Mouse (Mus musculus): ENCODE measurements around the gene Gm11985. TPM values are rescaled to one million over a fixed set of nuclear protein-coding genes. Genes with fewer than 3 reads are reported as not detected.
A peak's percentile ranks its signal among the peaks of the same experiment; 100 is the strongest.

Gm11985 gene
- polyA plus RNA-seq, 1 experiment: not detected

DNA sequence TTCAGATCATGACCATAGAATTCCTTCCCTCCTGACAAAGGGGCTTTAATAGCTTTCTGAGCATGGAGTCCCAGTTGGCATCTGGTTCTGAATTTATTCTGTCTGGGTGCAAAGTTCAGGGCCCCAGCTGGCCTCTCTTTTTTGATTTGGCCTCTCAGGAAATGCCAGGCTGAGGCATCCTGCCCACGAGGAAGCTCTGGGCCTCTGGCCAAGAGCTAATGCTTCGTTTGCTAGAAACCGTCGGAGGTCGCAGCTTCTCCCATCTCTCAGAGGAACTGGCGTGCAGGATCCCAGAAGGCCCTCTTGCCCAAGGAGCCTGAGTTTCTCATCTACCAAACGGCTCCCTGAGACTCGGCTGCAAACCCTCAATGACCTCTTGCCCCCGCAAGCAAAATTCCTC is 22.8 kb upstream of the Gm11985 start:
- TF ChIP-seq GATA1 (IDR thresholded peaks at IDR 0.05; ENCODE audit: low read length) (no peak), TAL1 (IDR thresholded peaks at IDR 0.05; ENCODE audit: low read length) (no peak)
- Histone ChIP-seq H3K27me3 (ENCODE audit: control insufficient read depth) (peaks cover 36% of the 10 kb centered on the region), H3K4me1 (ENCODE audit: control insufficient read depth) (no peaks in the 10 kb centered on the region), H3K36me3 (ENCODE audit: control insufficient read depth) (no peaks in the 10 kb centered on the region), H3K4me3 (replicated peaks) (no peak overlapping the region), H3K9me3 (ENCODE audit: control insufficient read depth, low read length) (no peaks in the 10 kb centered on the region)

DNA sequence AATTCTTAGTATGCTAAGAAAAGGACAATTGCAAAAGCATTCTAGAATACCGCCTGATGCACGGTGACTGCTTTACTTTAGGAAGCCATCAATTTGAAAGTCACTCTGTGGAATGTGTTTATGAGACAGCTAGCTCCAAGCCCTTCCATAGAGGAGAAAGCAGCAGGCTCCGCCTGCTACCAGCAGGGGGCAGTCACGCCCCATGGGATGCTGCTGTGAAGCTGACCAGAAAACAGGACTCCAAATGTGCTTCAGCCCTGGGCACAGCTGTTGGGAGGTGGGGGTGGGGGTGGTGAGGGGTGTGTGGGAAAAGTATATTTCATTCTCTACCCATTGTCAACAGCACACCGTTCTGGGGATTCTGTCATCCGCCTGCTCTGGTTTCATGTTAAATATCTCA is 22.0 kb upstream of the Gm11985 start:
- Histone ChIP-seq H3K4me1 (ENCODE audit: control insufficient read depth) (no peaks in the 10 kb centered on the region), H3K4me3 (replicated peaks) (no peak overlapping the region), H3K36me3 (ENCODE audit: control insufficient read depth) (no peaks in the 10 kb centered on the region), H3K27me3 (ENCODE audit: control insufficient read depth) (peaks cover 36% of the 10 kb centered on the region), H3K9me3 (ENCODE audit: control insufficient read depth, low read length) (no peaks in the 10 kb centered on the region)
- TF ChIP-seq TAL1 (IDR thresholded peaks at IDR 0.05; ENCODE audit: low read length) (no peak), GATA1 (IDR thresholded peaks at IDR 0.05; ENCODE audit: low read length) (no peak)

DNA sequence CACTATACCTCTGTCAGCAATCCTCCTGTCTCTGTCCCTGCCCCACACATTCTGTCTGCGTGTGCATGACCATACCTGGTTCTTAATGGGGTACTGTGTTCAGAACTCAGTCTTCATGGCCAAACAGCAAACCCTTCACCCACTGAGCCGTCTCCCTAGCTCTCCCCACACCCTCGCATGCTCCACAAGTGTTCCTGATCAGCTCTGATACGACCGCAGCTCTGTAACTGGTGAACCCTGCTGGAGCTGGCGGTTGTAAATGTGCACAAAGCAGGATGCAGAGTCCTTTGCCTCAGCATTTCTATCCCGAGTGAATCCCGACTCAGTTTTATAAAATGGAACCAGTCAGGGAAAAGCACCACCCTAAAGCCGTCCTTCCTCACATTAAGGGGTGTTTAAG is 15.5 kb upstream of the Gm11985 start:
- no peak overlapping the region for H3K4me3 ChIP-seq (replicated peaks)
- no peaks in the 10 kb centered on the region; the same call in 1 of the 2 replicates for H3K36me3 ChIP-seq (ENCODE audit: control insufficient read depth)
- TF ChIP-seq GATA1 (IDR thresholded peaks at IDR 0.05; ENCODE audit: low read length) (no peak), TAL1 (IDR thresholded peaks at IDR 0.05; ENCODE audit: low read length) (no peak)
- no peaks in the 10 kb centered on the region for H3K27me3 ChIP-seq (ENCODE audit: control insufficient read depth)
- no peaks in the 10 kb centered on the region for H3K4me1 ChIP-seq (ENCODE audit: control insufficient read depth)
- H3K9me3 ChIP-seq (ENCODE audit: control insufficient read depth, low read length): no peaks in the 10 kb centered on the region

DNA sequence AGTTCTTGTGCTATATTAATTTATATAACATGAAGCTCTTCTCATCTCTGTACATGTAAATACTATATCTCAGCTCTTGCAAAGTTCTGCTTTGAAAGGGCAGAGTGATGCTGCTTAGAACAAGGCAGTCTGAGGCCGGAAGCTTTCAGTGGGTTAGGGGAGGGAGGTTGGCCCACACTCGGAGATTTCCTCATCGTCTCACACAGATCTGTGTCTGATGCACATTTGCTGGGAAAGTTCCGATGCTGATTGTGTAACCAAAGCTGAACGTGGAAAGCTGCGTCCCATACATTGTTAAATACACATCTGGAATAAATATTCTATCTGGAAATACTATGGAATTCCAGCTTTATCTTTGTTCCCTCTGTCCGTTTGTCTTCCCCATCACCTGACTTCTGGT is 13.8 kb upstream of the Gm11985 start:
- TF ChIP-seq TAL1 (IDR thresholded peaks at IDR 0.05; ENCODE audit: low read length) (no peak), GATA1 (IDR thresholded peaks at IDR 0.05; ENCODE audit: low read length) (no peak)
- H3K4me3 ChIP-seq (replicated peaks): no peak overlapping the region
- no peaks in the 10 kb centered on the region for H3K9me3 ChIP-seq (ENCODE audit: control insufficient read depth, low read length)
- H3K27me3 ChIP-seq (ENCODE audit: control insufficient read depth): no peaks in the 10 kb centered on the region
- no peaks in the 10 kb centered on the region for H3K4me1 ChIP-seq (ENCODE audit: control insufficient read depth)
- H3K36me3 ChIP-seq (ENCODE audit: control insufficient read depth): no peaks in the 10 kb centered on the region; the same call in 1 of the 2 replicates

DNA sequence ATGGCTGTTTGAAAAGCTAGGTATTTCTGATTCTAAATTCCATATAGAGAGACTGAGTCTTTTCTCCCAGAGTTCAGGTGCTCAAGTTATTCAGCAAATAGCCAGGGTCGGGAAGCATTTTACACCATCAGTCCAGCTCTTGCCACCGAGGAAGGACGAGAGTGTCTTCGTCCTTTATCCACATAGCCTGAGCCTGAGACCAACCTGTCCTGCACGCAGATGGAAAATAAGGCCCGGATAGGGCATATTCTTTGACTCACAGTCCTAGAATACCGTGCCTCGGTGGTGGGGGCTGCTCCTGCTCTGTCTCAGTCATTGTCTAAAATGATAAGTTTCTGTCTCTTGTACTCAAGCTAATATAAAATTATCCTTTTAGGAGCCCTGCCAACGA is 12.0 kb upstream of the Gm11985 start:
- Histone ChIP-seq H3K4me1 (ENCODE audit: control insufficient read depth) (no peaks in the 10 kb centered on the region), H3K4me3 (replicated peaks) (no peak overlapping the region), H3K36me3 (ENCODE audit: control insufficient read depth) (no peaks in the 10 kb centered on the region; the same call in 1 of the 2 replicates), H3K9me3 (ENCODE audit: control insufficient read depth, low read length) (no peaks in the 10 kb centered on the region), H3K27me3 (ENCODE audit: control insufficient read depth) (no peaks in the 10 kb centered on the region)
- TF ChIP-seq TAL1 (IDR thresholded peaks at IDR 0.05; ENCODE audit: low read length) (no peak), GATA1 (IDR thresholded peaks at IDR 0.05; ENCODE audit: low read length) (no peak)

DNA sequence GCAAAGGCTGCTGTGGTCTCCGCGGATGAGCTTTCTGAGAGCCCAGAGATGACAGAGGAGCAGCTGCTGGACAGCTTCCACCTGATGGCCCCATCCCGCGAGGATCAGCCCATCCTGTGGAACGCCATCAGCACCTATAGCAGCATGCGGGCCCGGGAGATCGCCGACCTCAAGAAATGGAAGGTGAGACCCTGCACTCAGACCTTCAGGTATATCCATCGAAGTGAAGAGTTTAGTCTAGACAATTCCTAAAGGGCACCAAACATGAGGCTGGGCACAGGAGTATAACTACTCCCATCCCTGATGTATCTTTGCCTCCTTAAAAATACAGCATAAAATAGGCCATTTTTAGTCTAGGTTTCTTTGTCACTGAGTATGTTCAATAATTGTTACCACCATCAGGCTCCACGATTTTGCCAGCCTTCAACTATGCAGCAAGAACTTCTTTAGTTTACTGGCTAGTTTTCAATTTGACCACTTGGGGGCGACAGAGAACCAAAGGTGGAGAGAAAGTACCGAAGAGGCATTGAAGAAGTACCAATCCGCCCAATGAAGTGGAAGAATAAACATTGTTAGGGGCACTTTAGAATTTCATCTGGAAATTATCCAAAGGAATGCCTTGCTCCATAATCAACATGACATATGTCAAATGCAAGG is 11.5 kb upstream of the Gm11985 start:
- TF ChIP-seq GATA1 (IDR thresholded peaks at IDR 0.05; ENCODE audit: low read length) (no peak), TAL1 (IDR thresholded peaks at IDR 0.05; ENCODE audit: low read length) (no peak)
- Histone ChIP-seq H3K4me1 (ENCODE audit: control insufficient read depth) (no peaks in the 10 kb centered on the region), H3K4me3 (replicated peaks) (no peak overlapping the region), H3K9me3 (ENCODE audit: control insufficient read depth, low read length) (no peaks in the 10 kb centered on the region), H3K36me3 (ENCODE audit: control insufficient read depth) (no peaks in the 10 kb centered on the region; the same call in 1 of the 2 replicates), H3K27me3 (ENCODE audit: control insufficient read depth) (no peaks in the 10 kb centered on the region)

DNA sequence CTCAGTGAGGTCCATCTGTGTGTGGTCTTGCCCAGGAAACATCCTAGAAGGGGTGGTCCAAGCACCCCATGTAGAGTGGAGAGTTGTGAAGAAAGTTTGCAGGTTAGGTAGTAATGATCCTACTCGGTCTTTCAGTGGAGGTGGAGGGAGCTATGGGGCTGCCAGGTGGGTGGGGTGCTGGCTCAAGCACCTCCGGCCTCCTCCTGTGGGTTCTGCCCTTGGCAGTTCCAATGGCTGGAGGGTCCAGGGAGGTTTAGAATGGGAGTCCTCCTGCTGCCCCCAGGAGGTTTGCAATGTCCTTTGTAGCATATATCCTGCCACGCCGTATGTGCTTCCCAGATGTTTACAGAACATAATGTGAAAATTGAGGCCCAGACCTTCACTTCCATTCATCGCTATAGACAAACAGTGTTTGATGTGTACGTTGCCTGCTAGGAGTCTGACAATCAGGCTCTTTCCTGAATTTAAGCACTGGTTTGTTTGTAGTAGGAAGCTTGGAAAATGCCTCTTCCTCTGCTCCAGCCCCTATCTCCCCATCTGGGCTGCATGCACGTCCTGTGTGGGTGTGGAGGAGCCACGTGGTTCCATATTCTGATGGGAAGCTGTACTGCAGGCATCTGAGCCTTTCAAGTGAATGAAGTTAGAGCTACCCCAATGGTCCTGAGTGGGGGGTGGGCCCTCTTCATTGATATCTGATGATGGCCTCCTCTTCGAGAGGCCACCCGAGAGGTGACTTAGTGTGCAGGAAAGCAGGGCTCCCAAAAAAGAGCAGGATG is 10.3 kb upstream of the Gm11985 start:
- Histone ChIP-seq H3K36me3 (ENCODE audit: control insufficient read depth) (no peaks in the 10 kb centered on the region; the same call in 1 of the 2 replicates), H3K4me3 (replicated peaks) (peak overlapping the region; percentile 58), H3K4me1 (ENCODE audit: control insufficient read depth) (no peaks in the 10 kb centered on the region), H3K9me3 (ENCODE audit: control insufficient read depth, low read length) (peaks cover 2% of the 10 kb centered on the region; the same call in 1 of the 2 replicates), H3K27me3 (ENCODE audit: control insufficient read depth) (no peaks in the 10 kb centered on the region)
- TF ChIP-seq TAL1 (IDR thresholded peaks at IDR 0.05; ENCODE audit: low read length) (no peak), GATA1 (IDR thresholded peaks at IDR 0.05; ENCODE audit: low read length) (no peak)

DNA sequence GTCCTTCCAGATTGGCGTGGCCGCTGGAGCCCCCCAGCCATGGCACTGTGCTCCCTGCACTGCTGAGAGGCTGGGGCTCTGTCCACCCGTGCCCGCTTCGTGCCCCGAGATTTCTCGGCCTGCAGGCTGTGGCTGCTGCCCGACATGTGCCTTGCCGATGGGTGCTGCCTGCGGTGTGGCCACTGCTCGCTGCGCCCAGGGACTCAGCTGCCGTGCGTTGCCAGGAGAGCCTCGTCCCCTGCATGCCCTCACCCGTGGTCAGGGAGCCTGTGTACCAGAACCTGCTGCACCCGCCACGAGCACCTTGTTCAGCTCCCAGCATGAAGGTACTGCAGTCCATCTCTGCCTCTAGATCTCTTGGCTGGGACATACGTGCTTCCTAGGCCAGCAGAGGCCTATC is 9.6 kb upstream of the Gm11985 start:
- no peak for TF ChIP-seq TAL1 (IDR thresholded peaks at IDR 0.05; ENCODE audit: low read length)
- no peak for TF ChIP-seq GATA1 (IDR thresholded peaks at IDR 0.05; ENCODE audit: low read length)
- H3K4me1 ChIP-seq (ENCODE audit: control insufficient read depth): no peaks in the 10 kb centered on the region
- peak overlapping the region; percentile 58 for H3K4me3 ChIP-seq (replicated peaks)
- no peaks in the 10 kb centered on the region for H3K27me3 ChIP-seq (ENCODE audit: control insufficient read depth)
- H3K9me3 ChIP-seq (ENCODE audit: control insufficient read depth, low read length): peaks cover 2% of the 10 kb centered on the region; the same call in 1 of the 2 replicates
- H3K36me3 ChIP-seq (ENCODE audit: control insufficient read depth): no peaks in the 10 kb centered on the region; the same call in 1 of the 2 replicates

DNA sequence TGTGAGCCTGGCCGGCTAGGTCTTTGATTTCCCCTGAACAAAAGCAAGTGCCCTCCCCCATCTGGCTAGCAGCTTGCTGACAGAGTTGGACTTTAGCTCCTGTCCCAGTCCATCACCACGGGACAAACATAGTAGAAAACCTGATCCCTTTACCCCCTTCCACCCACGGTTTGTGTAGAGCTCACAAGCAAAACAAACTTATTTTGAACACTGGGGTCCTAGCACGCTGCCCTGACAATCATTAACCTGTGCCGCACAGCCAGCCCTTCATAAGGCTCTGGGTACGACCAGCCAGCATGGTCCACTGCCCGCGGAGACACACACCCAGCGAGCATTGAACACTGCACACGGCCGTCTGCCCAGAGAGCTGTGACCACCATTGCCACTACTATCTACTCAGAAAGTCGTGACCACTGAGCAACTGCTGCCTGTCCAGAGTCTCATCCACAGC is 9.1 kb upstream of the Gm11985 start, which contains the start of gene Igfbp1:
Gene Igfbp1, plus strand, starts transcription at position 292 of the 451 bp plus-strand sequence.
- Histone ChIP-seq H3K36me3 (ENCODE audit: control insufficient read depth) (no peaks in the 10 kb centered on the region; the same call in 1 of the 2 replicates), H3K9me3 (ENCODE audit: control insufficient read depth, low read length) (peaks cover 2% of the 10 kb centered on the region; the same call in 1 of the 2 replicates), H3K4me3 (replicated peaks) (peak within 1 kb of the TSS; percentile 58), H3K27me3 (ENCODE audit: control insufficient read depth) (no peaks in the 10 kb centered on the region), H3K4me1 (ENCODE audit: control insufficient read depth) (no peaks in the 10 kb centered on the region)
- no peak for TF ChIP-seq TAL1 (IDR thresholded peaks at IDR 0.05; ENCODE audit: low read length)
- no peak for TF ChIP-seq GATA1 (IDR thresholded peaks at IDR 0.05; ENCODE audit: low read length)
